Mouse (Mus musculus): ENCODE measurements at regions not wholly inside any gene's neighbourhood (a gene's known extent, or its start where the extent isn't known, plus 50 kb on each side); places are given as distances from the start of the nearest gene placed in this dataset.

GRCm38 (mm10) chr12:97952204-97952603 lies 307.1 kb downstream of the Galc start:
- intact Hi-C loops (cut with DNase I), result no loop called here
- DNase-seq (ENCODE audit: low spot score in 2 of 2), result peak in 1 of 2 experiments; percentile 13

- intact Hi-C loops (cut with DNase I), result no loop called here
- no peak for DNase-seq (ENCODE audit: low spot score in 2 of 2)
These were observed 309.2 kb downstream of the Galc start for GRCm38 (mm10) chr12:97950072-97950471.

GRCm38 (mm10) chr12:97947421-97947820 lies 311.8 kb downstream of the Galc start:
- intact Hi-C loops (cut with DNase I), result no loop called here
- no peak for DNase-seq (ENCODE audit: low spot score in 2 of 2)

GRCm38 (mm10) chr12:97938361-97938760 lies 320.9 kb downstream of the Galc start:
- intact Hi-C loops (cut with DNase I), result no loop called here

GRCm38 (mm10) chr12:97929877-97930276 lies 329.4 kb downstream of the Galc start:
- intact Hi-C loops (cut with DNase I), result no loop called here
- DNase-seq (ENCODE audit: low spot score in 2 of 2), result no peak

More at GRCm38 (mm10) chr12:97938361-97938760, 320.9 kb downstream of the Galc start:
- DNase-seq (ENCODE audit: low spot score in 2 of 2), result no peak

- DNase-seq (ENCODE audit: low spot score in 2 of 2), result no peak
- intact Hi-C loops (cut with DNase I), result no loop called here
These were observed 332.2 kb downstream of the Galc start for GRCm38 (mm10) chr12:97927036-97927435.

GRCm38 (mm10) chr12:97921349-97922264 lies 337.7 kb downstream of the Galc start:
- intact Hi-C loops (cut with DNase I), result no loop called here

GRCm38 (mm10) chr12:97918416-97918815 lies 340.8 kb downstream of the Galc start:
- intact Hi-C loops (cut with DNase I), result no loop called here
- DNase-seq (ENCODE audit: low spot score in 2 of 2), result peak in 1 of 2 experiments; percentile 34

More at GRCm38 (mm10) chr12:97921349-97922264, 337.7 kb downstream of the Galc start:
- DNase-seq (ENCODE audit: low spot score in 2 of 2), result no peak

GRCm38 (mm10) chr12:97915026-97915425 lies 344.2 kb downstream of the Galc start:
- no peak for DNase-seq (ENCODE audit: low spot score in 2 of 2)
- intact Hi-C loops (cut with DNase I), result no loop called here

GRCm38 (mm10) chr12:97912730-97913129 lies 346.5 kb downstream of the Galc start:
- no peak for DNase-seq (ENCODE audit: low spot score in 2 of 2)
- intact Hi-C loops (cut with DNase I), result no loop called here

- intact Hi-C loops (cut with DNase I), result no loop called here
- DNase-seq (ENCODE audit: low spot score in 2 of 2), result no peak
These were observed 360.0 kb downstream of the Galc start for GRCm38 (mm10) chr12:97899266-97899665.

GRCm38 (mm10) chr12:97898178-97898577 lies 361.1 kb downstream of the Galc start:
- no peak for DNase-seq (ENCODE audit: low spot score in 2 of 2)
- intact Hi-C loops (cut with DNase I), result no loop called here

GRCm38 (mm10) chr12:97895981-97896380 lies 363.3 kb downstream of the Galc start:
- intact Hi-C loops (cut with DNase I), result no loop called here
- DNase-seq (ENCODE audit: low spot score in 2 of 2), result no peak

GRCm38 (mm10) chr12:97888801-97889455 lies 370.3 kb downstream of the Galc start:
- intact Hi-C loops (cut with DNase I), result no loop called here
- peak; percentile 9 to 20 for DNase-seq (ENCODE audit: low spot score in 2 of 2)

- intact Hi-C loops (cut with DNase I), result no loop called here
- no peak for DNase-seq (ENCODE audit: low spot score in 2 of 2)
These were observed 370.9 kb downstream of the Galc start for GRCm38 (mm10) chr12:97888291-97888800.

- no peak for DNase-seq (ENCODE audit: low spot score in 2 of 2)
- intact Hi-C loops (cut with DNase I), result no loop called here
These were observed 376.8 kb downstream of the Galc start for GRCm38 (mm10) chr12:97882439-97882838.

GRCm38 (mm10) chr12:97872391-97872790 lies 386.9 kb downstream of the Galc start:
- intact Hi-C loops (cut with DNase I), result no loop called here
- DNase-seq (ENCODE audit: low spot score in 2 of 2), result peak; percentile 72 to 89

GRCm38 (mm10) chr12:97862921-97863320 lies 396.3 kb downstream of the Galc start:
- intact Hi-C loops (cut with DNase I), result no loop called here
- no peak for DNase-seq (ENCODE audit: low spot score in 2 of 2)

GRCm38 (mm10) chr12:97836202-97836908 lies 422.9 kb downstream of the Galc start:
- intact Hi-C loops (cut with DNase I), result no loop called here
- DNase-seq (ENCODE audit: low spot score in 2 of 2), result peak; percentile 59 to 77

All from left cerebral cortex, postnatal 14 days (tissue).